Mouse (Mus musculus) midbrain, embryonic 13.5 days (tissue): ENCODE results near the gene Prkn. TPM values are rescaled to one million over a fixed set of nuclear protein-coding genes. Genes with fewer than 3 reads are reported as not detected.

ENCODE experiments used
- ATAC-seq: fragments of 200-750 bp; cut with Nextera tagmentation; 2 replicates; pipeline ENCODE4 v1.8.0; 2017; ENCODE audit warnings: mild to moderate bottlenecking, moderate TSS enrichment, moderate library complexity
- H3K27ac ChIP-seq: fragments of 300-500 bp; sonication (generic); 2 replicates; pipeline ENCODE4 v1.5.1; 2015; ENCODE audit warnings: inconsistent platforms, mild to moderate bottlenecking, moderate library complexity
- H3K27me3 ChIP-seq: fragments of 300-500 bp; sonication (generic); 2 replicates; pipeline ENCODE4 v1.6.1; 2015; ENCODE audit warnings: mild to moderate bottlenecking, inconsistent platforms
- H3K36me3 ChIP-seq: fragments of 300-500 bp; sonication (generic); 2 replicates; pipeline ENCODE4 v1.6.1; 2015; ENCODE audit warnings: mild to moderate bottlenecking, inconsistent platforms
- H3K4me1 ChIP-seq: fragments of 300-500 bp; sonication (generic); replicated peaks from 2 replicates; pipeline ENCODE4 v1.6.1; 2015; ENCODE audit warnings: inconsistent platforms
- H3K4me2 ChIP-seq: fragments of 300-500 bp; sonication (generic); replicated peaks from 2 replicates; pipeline ENCODE4 v1.6.1; 2015; ENCODE audit warnings: moderate library complexity, mild to moderate bottlenecking, inconsistent platforms
- H3K4me3 ChIP-seq: fragments of 300-500 bp; sonication (generic); replicated peaks from 2 replicates; pipeline ENCODE4 v1.5.1; 2015; ENCODE audit warnings: mild to moderate bottlenecking, inconsistent platforms
- H3K9ac ChIP-seq: fragments of 300-500 bp; sonication (generic); replicated peaks from 2 replicates; pipeline ENCODE4 v1.6.1; 2015; ENCODE audit warnings: mild to moderate bottlenecking, inconsistent platforms
- H3K9me3 ChIP-seq: fragments of 300-500 bp; sonication (generic); 2 replicates; pipeline ENCODE4 v1.6.1; 2016; ENCODE audit warnings: mild to moderate bottlenecking, inconsistent platforms
- WGBS: fragments of 180-500 bp; shearing (Covaris S2); methylation state at CpG from one replicate; pipeline ENCODE4 v1.1.7; 2015; 5-methylcytosine and 5-hydroxymethylcytosine counted together
- polyA plus RNA-seq: library from polyadenylated mRNA; unstranded; fragments of >200 nt; fragmentation: Nextera tagmentation; extraction: Ambion mirVana; gene quantifications from 2 replicates; pipeline ENCODE4 v1.2.1, GENCODE M21; 2015

Prkn gene
- polyA plus RNA-seq, 1 experiment from 2014 or later, result 3.1 TPM

DNA sequence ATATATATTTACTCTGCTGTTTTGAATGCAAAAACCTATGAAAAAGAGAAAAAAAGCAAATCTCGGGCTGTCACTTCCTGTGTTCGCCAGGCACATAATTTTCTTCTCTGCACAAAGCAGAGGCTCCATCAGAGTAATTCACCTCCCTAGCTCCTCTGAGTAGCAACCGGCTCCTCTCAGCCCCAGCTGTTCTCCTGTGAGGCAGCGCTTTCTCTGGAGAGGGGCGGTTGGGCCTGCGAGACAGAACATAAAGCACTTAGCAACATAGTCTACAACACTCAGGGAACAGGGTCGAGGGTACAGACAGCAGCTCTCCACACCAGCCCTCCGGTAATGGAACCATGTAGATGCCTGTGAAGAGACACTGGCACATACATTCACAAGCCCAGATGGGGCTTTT is 247.6 kb downstream of the Prkn start:
- Histone ChIP-seq H3K27ac (peak overlapping the region; percentile 70), H3K4me3 (no peak overlapping the region), H3K4me2 (no peak overlapping the region), H3K9ac (0 out of 2 replicates have a peak overlapping the region, but pooled peaks have one; percentile 32), H3K9me3 (no peaks in the 10 kb centered on the region), H3K4me1 (peaks cover 21% of the 10 kb centered on the region), H3K36me3 (no peaks in the 10 kb centered on the region), H3K27me3 (no peaks in the 10 kb centered on the region)
- 40% methylated on average over 8 of the region's 8 CpGs for WGBS
- ATAC-seq, result 0 out of 2 replicates have a peak, but pooled peaks have one; percentile 17

DNA sequence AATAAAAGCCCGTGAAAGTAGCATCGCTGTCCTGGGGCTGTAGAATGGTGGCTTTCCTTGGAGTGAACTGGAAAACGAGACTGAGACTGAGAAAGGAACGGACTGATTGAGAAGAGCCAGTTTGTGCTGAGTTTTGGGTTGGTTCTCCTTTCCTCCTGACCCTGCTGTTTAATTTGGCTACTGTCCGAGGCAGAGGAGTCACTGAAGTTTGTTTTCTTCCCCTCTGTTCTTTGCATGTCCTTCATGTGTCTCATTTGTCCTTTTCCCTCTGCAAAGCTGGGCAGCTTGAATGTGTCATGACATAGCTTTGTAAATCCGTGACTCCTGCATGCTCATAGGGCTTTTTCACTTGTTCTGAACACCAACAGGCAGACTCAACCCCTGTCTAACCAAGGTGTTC is 249.2 kb downstream of the Prkn start:
- no peak overlapping the region for H3K4me2 ChIP-seq
- no peak overlapping the region for H3K4me3 ChIP-seq
- H3K36me3 ChIP-seq, result no peaks in the 10 kb centered on the region
- H3K27me3 ChIP-seq, result no peaks in the 10 kb centered on the region
- no peak for ATAC-seq
- WGBS, result 86% methylated on average over 6 of the region's 6 CpGs
- H3K9me3 ChIP-seq, result no peaks in the 10 kb centered on the region
- H3K9ac ChIP-seq, result no peak overlapping the region
- H3K4me1 ChIP-seq, result peaks cover 27% of the 10 kb centered on the region
- no peak overlapping the region for H3K27ac ChIP-seq

DNA sequence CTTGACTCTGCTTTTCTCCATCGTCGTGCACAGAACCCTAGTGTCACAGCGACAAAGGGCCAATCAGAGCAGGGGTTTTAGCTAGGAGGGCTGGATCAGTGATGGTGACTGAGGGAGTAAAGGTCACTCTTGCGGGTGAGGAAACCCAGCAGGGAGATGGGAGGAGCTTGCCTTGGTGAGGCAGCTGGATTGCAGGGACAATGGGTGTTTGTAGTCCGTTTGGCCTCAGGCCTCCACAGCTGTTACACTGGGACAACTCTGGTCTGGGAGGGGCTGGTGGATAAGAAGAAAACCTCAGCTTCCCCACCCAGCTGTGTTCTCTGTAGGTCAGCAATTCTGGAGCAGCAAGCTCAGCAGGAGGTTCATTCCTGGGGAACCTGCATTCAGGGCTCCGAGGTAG is 252.7 kb downstream of the Prkn start:
- H3K4me2 ChIP-seq, result no peak overlapping the region
- H3K9ac ChIP-seq, result no peak overlapping the region
- no peak overlapping the region for H3K4me3 ChIP-seq
- H3K36me3 ChIP-seq, result no peaks in the 10 kb centered on the region
- peak overlapping the region; percentile 32; the same call in 1 of the 2 replicates for H3K27ac ChIP-seq
- H3K27me3 ChIP-seq, result no peaks in the 10 kb centered on the region
- H3K9me3 ChIP-seq, result no peaks in the 10 kb centered on the region
- whole genome bisulfite sequencing, result 11% methylated on average over 6 of the region's 6 CpGs
- peaks cover 11% of the 10 kb centered on the region for H3K4me1 ChIP-seq
- no peak for ATAC-seq

- no peak overlapping the region for H3K4me2 ChIP-seq
- no peaks in the 10 kb centered on the region for H3K27me3 ChIP-seq
- peaks cover 9% of the 10 kb centered on the region for H3K4me1 ChIP-seq
- H3K36me3 ChIP-seq, result no peaks in the 10 kb centered on the region
- H3K4me3 ChIP-seq, result no peak overlapping the region
- 0 out of 2 replicates have a peak overlapping the region, but pooled peaks have one; percentile 32 for H3K27ac ChIP-seq
- no peak overlapping the region for H3K9ac ChIP-seq
- 37% methylated on average over 3 of the region's 3 CpGs for WGBS
- ATAC-seq, result no peak
- no peaks in the 10 kb centered on the region for H3K9me3 ChIP-seq
Observed at GRCm38 (mm10) chr17:11093321-11093720, 253.1 kb downstream of the Prkn start.

DNA sequence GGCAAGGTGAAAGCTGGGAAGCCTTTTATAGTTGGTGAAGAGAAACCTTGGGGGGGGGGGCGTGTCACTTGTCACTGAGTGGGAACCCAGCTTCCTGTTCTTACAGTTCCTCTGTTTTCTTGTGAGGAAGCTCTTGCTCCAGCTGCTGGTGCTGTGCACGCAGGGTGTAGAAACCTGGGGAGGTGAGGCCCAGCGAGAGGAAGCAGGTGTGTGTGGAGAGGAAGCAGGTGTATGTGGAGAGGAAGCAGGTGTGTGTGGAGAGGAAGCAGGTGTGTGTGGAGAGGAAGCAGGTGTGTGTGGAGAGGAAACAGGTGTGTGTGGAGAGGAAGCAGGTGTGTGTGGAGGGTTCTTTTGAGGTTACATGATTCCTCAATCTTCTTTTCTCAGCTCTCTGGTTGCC is 266.8 kb downstream of the Prkn start:
- no peak overlapping the region for H3K4me3 ChIP-seq
- H3K4me2 ChIP-seq, result no peak overlapping the region
- ATAC-seq, result no peak
- H3K36me3 ChIP-seq, result no peaks in the 10 kb centered on the region
- H3K9me3 ChIP-seq, result no peaks in the 10 kb centered on the region
- no peak overlapping the region for H3K9ac ChIP-seq
- no peak overlapping the region for H3K27ac ChIP-seq
- 0 out of 2 replicates have a peak, but pooled peaks cover 4% of the 10 kb centered on the region for H3K4me1 ChIP-seq
- no peaks in the 10 kb centered on the region for H3K27me3 ChIP-seq
- WGBS, result 93% methylated on average over 3 of the region's 3 CpGs

DNA sequence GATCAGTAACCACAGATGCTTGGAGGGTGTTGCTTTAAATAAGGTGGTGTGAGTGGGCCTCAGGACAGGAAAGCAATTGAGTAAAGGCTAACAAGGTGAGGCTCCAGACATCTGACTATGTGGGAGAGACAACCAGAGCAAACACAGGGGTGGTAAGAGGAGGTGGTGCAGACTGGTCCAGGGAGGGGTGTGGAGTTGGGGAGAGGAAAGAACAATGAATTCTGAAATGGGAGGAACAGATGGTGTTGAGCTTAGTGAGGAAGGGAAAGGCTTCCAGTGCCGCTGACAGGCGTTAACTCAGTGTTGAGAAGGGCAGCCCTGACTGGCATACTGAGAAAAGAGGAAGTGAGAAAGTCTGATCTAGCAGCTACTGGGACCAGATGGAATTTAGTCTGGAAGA is 267.7 kb downstream of the Prkn start:
- ATAC-seq, result no peak
- 65% methylated on average over 2 of the region's 2 CpGs for WGBS
- H3K4me1 ChIP-seq, result 0 out of 2 replicates have a peak, but pooled peaks cover 4% of the 10 kb centered on the region
- H3K4me3 ChIP-seq, result no peak overlapping the region
- no peaks in the 10 kb centered on the region for H3K9me3 ChIP-seq
- H3K36me3 ChIP-seq, result no peaks in the 10 kb centered on the region
- H3K27ac ChIP-seq, result no peak overlapping the region
- H3K4me2 ChIP-seq, result no peak overlapping the region
- H3K27me3 ChIP-seq, result no peaks in the 10 kb centered on the region
- no peak overlapping the region for H3K9ac ChIP-seq

GRCm38 (mm10) chr17:11117508-11117907 is 277.3 kb downstream of the Prkn start:
- Histone ChIP-seq H3K9ac (no peak overlapping the region), H3K27ac (no peak overlapping the region), H3K36me3 (no peaks in the 10 kb centered on the region), H3K4me2 (no peak overlapping the region), H3K4me3 (no peak overlapping the region), H3K27me3 (no peaks in the 10 kb centered on the region), H3K4me1 (no peaks in the 10 kb centered on the region), H3K9me3 (no peaks in the 10 kb centered on the region)
- ATAC-seq, result no peak
- WGBS, result 84% methylated on average over 10 of the region's 10 CpGs

- no peak for ATAC-seq
Observed at GRCm38 (mm10) chr17:11124048-11124447, 283.9 kb downstream of the Prkn start.

GRCm38 (mm10) chr17:11127217-11127616 is 287.0 kb downstream of the Prkn start:
- no peak overlapping the region for H3K4me2 ChIP-seq
- WGBS, result 61% methylated on average over 1 of the region's 1 CpGs
- H3K36me3 ChIP-seq, result no peaks in the 10 kb centered on the region
- no peaks in the 10 kb centered on the region for H3K4me1 ChIP-seq
- H3K9me3 ChIP-seq, result no peaks in the 10 kb centered on the region
- ATAC-seq, result no peak
- no peak overlapping the region for H3K9ac ChIP-seq
- no peak overlapping the region for H3K27ac ChIP-seq
- H3K4me3 ChIP-seq, result no peak overlapping the region
- H3K27me3 ChIP-seq, result no peaks in the 10 kb centered on the region

More at GRCm38 (mm10) chr17:11124048-11124447, 283.9 kb downstream of the Prkn start:
- no peaks in the 10 kb centered on the region for H3K36me3 ChIP-seq
- no peaks in the 10 kb centered on the region for H3K27me3 ChIP-seq
- H3K4me1 ChIP-seq, result no peaks in the 10 kb centered on the region
- H3K9me3 ChIP-seq, result no peaks in the 10 kb centered on the region
- no peak overlapping the region for H3K4me2 ChIP-seq
- WGBS, result 82% methylated on average over 7 of the region's 7 CpGs
- no peak overlapping the region for H3K27ac ChIP-seq
- no peak overlapping the region for H3K9ac ChIP-seq
- H3K4me3 ChIP-seq, result no peak overlapping the region

GRCm38 (mm10) chr17:11130919-11131318 is 290.7 kb downstream of the Prkn start:
- H3K9ac ChIP-seq, result no peak overlapping the region
- no peak overlapping the region for H3K4me3 ChIP-seq
- H3K36me3 ChIP-seq, result no peaks in the 10 kb centered on the region
- no peaks in the 10 kb centered on the region for H3K4me1 ChIP-seq
- no peaks in the 10 kb centered on the region for H3K9me3 ChIP-seq
- H3K4me2 ChIP-seq, result no peak overlapping the region
- no peak for ATAC-seq
- H3K27me3 ChIP-seq, result no peaks in the 10 kb centered on the region
- no peak overlapping the region for H3K27ac ChIP-seq
- WGBS, result 63% methylated on average over 4 of the region's 4 CpGs

- Histone ChIP-seq H3K36me3 (no peaks in the 10 kb centered on the region), H3K4me2 (no peak overlapping the region), H3K27ac (no peak overlapping the region), H3K27me3 (no peaks in the 10 kb centered on the region), H3K9ac (no peak overlapping the region; the same call in 1 of the 2 replicates), H3K9me3 (no peaks in the 10 kb centered on the region), H3K4me3 (no peak overlapping the region), H3K4me1 (peaks cover 3% of the 10 kb centered on the region; the same call in 1 of the 2 replicates)
- ATAC-seq, result no peak
- WGBS, result 72% methylated on average over 5 of the region's 5 CpGs
Observed at GRCm38 (mm10) chr17:11142321-11142720, 302.1 kb downstream of the Prkn start.

DNA sequence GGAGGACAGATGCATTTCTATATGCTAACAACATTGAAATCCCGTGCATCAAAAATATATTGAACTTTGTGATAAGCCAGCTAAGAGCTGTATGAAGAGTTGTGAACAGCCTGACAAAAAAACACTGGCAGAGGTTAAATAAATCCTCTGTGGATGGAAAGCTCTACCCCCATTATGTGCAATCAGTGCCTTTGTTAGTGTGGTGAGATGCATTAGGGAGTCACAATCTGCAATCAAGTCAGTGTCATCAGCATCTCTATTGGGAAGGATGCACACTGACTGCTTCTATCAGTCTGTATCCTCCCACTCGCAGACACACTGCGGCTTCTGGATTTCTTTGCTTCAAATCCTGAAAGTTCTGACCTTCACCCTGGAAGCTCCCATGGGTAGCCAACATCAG is 315.9 kb downstream of the Prkn start:
- Histone ChIP-seq H3K9me3 (no peaks in the 10 kb centered on the region), H3K4me1 (0 out of 2 replicates have a peak, but pooled peaks cover 7% of the 10 kb centered on the region), H3K4me3 (no peak overlapping the region), H3K27ac (no peak overlapping the region), H3K27me3 (no peaks in the 10 kb centered on the region), H3K36me3 (no peaks in the 10 kb centered on the region), H3K9ac (no peak overlapping the region), H3K4me2 (no peak overlapping the region)
- no peak for ATAC-seq
- 84% methylated on average over 3 of the region's 3 CpGs for WGBS

- WGBS, result 86% methylated on average over 7 of the region's 7 CpGs
- Histone ChIP-seq H3K4me2 (no peak overlapping the region), H3K27ac (no peak overlapping the region), H3K9ac (no peak overlapping the region), H3K9me3 (no peaks in the 10 kb centered on the region), H3K27me3 (no peaks in the 10 kb centered on the region), H3K4me1 (0 out of 2 replicates have a peak, but pooled peaks cover 7% of the 10 kb centered on the region), H3K4me3 (no peak overlapping the region), H3K36me3 (no peaks in the 10 kb centered on the region)
- no peak for ATAC-seq
Observed at GRCm38 (mm10) chr17:11157536-11157935, 317.4 kb downstream of the Prkn start.
